Mouse (Mus musculus) spleen, adult 12 weeks (tissue): Measurements from ENCODE around the gene Rasgrf2.

Experiments
- DNase-seq: peaks from one replicate; pipeline ENCODE4 v3.0.0; 2022; ENCODE audit warnings: low spot score

Rasgrf2 gene

DNA sequence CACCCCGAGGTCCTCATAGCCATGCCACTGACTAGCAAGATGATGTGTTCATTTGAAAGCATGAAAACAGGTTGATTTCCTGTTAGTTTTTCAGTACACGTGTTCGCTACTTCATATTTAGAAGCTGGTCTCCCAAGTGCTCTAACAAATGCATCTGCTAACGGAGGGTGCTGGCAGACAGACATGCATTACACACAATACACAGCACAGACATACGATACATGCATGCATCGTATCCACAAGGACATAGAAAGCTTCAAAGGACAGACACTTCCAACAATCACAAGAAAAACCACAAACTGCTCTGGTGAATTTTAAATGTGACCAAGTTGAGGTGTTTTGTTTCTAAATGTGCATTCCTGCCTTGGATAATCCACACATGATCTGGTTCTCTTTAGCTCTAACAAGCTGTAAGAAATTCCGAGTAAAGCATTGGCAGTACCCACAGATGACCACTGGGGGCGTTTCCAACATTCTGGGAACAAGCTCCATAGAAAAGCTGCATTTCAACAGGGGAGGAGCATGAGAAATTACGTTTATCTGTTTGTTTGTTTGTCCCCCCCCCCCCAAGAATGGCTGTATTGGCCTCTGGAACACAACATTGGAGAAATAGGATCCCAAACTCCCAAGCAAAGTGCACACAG is 249.5 kb downstream of the Rasgrf2 start:
- no peak for DNase-seq

DNA sequence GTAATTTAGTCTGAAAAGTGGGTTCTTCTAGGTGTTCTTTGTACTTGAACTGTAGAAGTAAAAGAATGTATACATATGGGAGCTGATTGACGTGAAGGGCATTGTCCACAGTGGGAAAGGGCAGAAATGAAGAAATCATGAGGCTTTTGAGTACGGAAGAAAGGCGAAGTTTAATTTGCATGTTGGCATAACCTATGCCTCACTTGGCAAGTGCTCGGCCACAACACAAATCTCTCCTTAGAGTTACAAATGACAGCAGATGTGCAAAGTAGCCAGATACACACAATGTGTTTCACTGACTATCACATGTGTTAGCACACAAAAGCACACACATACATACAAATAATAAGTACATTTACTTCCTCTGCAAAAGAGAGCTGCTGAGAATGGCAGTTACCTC is 251.2 kb downstream of the Rasgrf2 start:
- no peak for DNase-seq

DNA sequence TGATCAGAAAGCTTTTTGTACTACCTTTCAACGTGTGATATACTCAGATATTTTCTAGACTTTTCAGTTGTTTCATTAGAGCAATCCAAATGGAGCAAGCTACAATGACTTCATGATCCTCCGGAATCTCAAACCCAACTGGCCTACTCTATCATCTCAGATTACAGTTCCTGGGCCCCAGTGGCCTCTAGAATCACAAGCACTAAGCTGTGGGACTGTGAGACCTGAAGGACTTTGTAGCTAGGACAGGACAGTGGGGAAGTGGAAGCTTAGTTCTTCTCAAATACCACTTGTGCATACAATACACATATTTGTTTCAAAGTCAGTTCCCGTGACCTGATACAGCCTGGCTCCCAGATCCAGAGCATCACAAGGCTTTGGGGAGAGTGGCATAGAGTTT is 253.5 kb downstream of the Rasgrf2 start:
- no peak for DNase-seq

DNA sequence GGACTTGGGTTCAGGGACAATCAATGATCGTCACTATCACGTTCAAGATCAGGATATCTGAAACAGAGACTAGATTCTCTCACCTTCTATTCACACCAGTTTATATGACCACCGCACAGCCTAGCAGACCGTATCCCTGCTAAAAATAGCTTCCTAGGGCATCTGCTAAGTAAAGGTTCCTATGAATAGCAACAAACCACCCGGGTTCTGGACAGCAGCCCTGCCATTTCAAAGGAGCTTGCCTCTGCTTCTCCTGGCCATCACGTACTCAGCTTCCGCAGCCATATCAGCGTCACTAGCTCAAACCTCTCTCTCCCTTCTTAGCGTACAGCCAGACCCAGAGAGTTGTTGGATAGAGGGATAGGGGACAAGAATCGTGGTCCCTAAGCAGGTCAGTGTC is 254.1 kb downstream of the Rasgrf2 start:
- DNase-seq: no peak

DNA sequence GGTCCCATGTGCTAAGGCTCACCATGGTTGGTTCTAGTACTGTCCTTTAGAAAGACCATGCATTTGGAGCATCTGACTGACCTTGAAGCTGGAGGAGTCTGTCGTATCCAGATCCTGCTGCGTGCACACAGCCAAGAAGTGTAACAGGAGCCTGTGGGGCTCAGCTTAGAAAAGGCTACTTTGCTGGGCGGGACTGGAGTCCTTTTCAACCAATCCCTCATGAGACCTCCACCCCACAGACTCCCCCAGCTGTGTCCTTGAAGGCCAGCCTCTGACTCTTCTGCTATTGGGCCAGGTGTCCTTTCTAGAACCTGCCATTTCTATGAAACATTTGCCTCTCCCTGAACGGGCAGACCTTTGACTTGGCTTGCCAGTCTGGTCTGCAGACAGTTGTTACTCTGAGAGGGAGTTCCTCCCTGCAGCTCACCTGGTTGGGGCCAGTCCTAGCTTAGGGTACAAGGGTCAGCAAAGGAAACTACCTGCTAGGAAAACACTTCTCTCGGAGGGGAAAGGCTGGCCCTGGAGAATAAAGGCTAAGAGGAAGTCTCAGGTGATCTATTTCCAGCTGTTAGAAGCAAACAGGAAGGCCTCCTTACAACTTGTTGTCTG is 254.6 kb downstream of the Rasgrf2 start, which contains the start of gene Ckmt2:
Gene Ckmt2 (minus strand): TSS at position 145 of the 609 bp plus-strand sequence.
- no peak for DNase-seq

DNA sequence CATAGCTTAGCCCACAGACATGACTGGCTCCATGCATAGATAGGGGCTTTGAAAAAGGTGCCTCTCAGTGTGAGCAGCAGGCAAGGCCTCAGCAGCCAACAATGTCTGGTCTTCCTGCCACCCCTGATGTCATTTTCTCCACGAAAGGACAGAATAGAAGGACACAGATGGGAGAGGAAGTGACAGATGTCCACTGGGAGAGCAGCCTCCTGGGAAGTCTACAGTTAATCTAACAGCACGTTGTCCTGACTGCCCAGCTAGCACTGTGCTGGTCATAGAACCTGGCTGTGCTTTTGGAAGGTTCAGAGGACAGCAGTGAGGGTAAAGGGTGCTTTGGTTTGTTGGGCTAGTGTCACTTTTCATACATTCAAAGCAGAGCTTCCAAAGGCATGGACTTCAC is 255.9 kb downstream of the Rasgrf2 start:
- DNase-seq: no peak

DNA sequence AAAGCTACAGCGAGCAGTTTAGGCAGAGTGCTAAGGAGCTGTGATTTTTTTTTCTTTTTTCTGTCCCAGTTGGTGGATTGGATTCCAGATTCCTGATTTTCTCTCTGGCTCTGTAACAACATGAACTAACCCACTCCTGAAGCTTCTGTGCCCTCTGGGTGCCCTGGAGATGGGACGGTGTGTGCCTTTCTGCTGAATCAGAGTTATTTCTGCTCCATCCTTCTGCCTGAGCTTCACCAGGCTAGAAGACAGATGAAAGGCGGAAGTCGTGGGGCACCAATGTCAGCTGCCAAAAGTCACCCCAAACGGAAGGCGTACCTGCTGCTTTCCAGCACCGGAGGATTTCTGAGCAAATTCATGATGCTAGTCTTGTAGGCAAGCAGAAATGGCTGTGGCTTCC is 256.9 kb downstream of the Rasgrf2 start:
- no peak for DNase-seq

DNA sequence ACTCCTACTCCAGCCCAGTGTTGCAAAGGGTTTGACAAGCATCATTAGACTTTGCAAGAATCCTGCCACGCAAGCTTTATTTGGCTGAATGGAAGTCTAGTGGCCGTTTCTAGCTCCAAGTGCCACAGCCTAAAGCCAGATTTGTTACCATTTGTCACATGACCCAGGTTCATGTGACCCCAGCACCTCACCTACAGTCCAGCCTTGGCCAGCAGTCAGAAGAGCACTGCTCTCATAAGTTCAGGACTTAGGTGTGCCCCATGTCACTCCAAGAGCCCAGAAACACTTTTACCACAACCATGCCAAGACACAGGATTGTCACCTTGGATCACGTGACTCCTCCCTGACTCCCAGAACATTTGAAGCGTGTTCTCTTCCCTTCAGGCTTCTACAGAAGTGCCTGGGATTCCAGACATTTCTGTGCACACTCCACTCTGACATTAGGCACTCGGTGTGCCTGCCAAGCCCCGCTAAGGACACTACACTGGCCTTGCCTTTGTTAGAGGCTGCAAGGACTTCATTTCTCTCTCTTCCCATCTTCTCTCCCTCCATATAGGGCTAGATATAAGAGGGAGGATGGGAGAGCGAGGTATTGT is 257.6 kb downstream of the Rasgrf2 start:
- DNase-seq: no peak

DNA sequence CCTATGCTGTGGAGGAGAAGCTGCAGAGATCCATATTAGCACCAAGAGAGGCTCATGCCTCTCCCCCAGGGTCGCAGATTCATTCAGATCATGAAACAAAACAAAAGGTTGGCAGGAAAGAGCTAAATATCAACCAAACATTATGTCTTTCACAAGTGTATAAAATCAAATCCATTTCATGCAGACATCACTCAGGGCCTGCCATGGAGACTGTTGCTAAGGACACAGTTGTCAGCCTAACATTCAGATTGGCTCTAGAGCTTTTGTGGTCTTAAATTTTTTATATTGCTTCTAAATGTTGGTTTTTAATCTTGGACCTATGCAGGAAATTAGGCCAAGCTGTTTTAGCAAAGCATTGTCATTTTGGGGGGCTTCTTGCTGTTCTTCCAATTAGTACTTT is 262.9 kb downstream of the Rasgrf2 start:
- no peak for DNase-seq

DNA sequence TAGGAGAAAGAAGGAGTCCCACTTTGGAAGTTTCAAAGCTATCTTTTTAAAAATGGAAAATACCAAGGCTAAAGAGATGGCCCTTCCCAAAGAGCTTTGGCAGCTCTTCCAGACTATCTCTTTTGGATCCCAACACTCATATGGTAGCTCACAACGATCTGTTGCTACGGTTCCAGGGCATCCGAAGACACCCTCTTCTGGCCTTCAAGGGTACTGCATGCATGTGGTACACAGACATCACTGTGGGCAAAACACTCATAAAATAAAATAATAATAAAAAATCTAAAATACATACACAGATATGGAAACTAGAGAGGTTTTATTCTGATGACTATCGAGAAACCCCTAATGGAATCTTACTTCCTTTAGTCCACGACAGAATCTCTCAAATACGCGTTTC is 272.6 kb downstream of the Rasgrf2 start:
- DNase-seq: no peak

DNA sequence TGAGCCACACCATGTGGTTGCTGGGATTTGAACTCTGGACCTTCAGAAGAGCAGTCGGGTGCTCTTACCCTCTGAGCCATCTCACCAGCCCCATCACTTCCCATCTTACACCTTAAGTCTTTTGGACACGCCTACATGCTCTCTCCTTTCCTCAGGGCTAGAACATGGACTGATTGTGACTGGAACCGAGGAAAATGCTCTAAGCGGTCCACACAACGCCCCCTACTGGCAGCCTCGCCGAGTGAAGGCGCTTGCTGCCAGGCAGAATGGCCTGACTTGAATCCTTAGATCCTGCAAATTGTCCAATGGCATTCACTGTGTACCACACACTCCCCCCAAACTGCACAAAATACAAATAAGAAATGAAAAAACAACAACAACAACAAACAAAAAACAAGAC is 274.0 kb downstream of the Rasgrf2 start:
- DNase-seq: no peak

DNA sequence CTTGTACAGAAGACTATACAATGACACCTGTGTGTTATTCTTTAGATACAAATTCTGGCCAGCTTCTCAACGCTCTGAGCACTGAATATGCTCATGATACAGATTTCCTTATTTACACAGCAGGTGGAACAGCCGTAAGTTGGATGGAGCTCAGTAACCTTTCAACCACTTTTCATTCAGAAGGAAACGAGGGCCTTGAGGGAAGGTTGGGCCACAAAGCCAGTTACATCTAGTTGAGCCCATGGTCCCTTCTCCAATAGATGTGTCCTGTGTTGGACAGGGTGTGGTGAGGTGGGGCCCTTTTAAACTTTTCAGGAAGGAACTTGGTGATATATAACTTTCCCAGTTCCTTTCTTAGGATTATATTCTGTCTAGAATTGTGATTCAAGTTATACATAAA is 277.0 kb downstream of the Rasgrf2 start:
- no peak for DNase-seq
